Mouse (Mus musculus): ENCODE data around the gene Mllt10. TPM values are rescaled to one million over a fixed set of nuclear protein-coding genes. Genes with fewer than 3 reads are reported as not detected.
A peak's percentile ranks its signal among the peaks of the same experiment; 100 is the strongest.

Gene Mllt10
- 26.2 and 27.9 TPM in 2 replicates for polyA plus RNA-seq (2015; fragmentation: Nextera tagmentation; extraction: Ambion mirVana)

DNA sequence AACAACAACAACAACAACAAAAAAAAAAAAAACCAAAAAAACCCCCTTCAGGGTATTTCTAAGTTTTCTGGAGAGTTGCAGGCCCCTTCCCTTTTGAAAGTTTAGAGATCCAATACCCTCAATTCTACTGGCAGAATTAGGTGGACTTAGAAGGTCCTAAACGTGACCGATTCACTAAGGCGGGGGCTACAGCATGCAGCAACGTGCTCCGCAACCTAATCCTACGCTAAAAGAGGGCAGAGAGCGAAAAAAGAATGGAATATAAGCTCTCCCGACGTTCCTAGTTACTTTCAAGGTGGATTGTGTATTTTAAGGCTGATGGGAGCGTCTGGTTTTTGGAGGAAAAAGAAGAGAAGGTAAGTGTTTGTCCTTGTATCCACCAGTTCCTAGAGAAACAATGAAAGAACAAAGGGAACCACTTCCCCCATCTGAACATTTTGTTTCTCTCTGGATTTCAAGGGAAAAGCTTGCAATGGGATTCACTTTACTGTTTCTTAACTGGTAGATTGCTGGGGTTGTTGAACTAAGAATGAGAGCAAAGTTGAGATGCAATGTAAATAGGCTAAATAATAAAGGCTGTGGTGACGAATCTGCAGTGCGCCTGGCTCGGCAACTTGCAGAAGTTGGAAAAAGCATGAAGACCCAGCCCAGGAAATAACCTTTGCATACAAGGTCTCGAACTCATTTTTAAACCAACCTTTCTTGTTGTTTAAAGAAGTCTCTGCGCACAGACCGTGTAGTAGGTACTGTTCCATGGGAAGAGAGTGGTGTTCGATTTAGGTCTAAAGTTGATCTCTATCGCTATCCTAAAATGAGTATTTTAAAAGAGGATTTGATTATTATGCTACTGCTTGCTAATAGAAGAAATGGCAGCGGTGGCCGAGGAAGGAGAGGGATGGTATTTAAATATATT, at the start of gene Mllt10:
Mllt10 (plus strand) TSS at position 222 of the 913 bp plus-strand sequence.
- Histone ChIP-seq H3K4me2 (peak within 1 kb of the TSS; percentile 91), H3K4me3 (replicated peaks) (peak within 1 kb of the TSS; percentile 80), H3K9ac (peak within 1 kb of the TSS; percentile 87), H3K27ac (replicated peaks) (peak within 1 kb of the TSS; percentile 98), H3K27me3 (peaks cover 38% of the 10 kb centered on the region), H3K4me1 (replicated peaks) (peaks cover 26% of the 10 kb centered on the region), H3K36me3 (replicated peaks) (no peaks in the 10 kb centered on the region), H3K9me3 (replicated peaks) (no peaks in the 10 kb centered on the region)
- WGBS (ENCODE audit: insufficient replicate concordance): 4% methylated on average over 20 of the region's 20 CpGs
- no peak for ATAC-seq (ENCODE audit: insufficient read depth)

DNA sequence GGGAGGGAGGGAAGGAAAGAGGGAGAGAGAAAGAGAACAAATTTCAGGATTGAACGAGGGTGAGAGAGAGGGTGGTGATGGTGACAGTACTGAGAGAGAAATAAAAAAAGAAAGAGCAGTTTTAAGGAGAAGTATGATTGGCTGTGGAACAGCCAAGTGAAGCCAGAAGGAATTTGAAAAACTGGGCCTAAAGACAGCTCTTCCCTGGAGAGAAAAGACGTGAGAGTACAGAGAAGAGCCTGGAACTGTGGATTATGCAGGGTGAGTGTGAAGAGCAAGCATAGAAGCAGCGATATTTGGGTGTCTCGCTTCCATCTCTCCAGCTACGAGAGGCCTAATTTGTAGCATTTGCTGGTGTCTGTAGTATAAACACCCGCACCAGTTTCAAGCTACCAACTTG, 43.8 kb upstream of the Mllt10 start:
- WGBS (ENCODE audit: insufficient replicate concordance): 67% methylated on average over 6 of the region's 6 CpGs
- no peaks in the 10 kb centered on the region for H3K36me3 ChIP-seq (replicated peaks)
- H3K9ac ChIP-seq: no peak overlapping the region
- H3K27me3 ChIP-seq: no peaks in the 10 kb centered on the region
- H3K4me1 ChIP-seq (replicated peaks): no peaks in the 10 kb centered on the region
- H3K27ac ChIP-seq (replicated peaks): no peak overlapping the region
- no peak for ATAC-seq (ENCODE audit: insufficient read depth)
- H3K4me2 ChIP-seq: no peak overlapping the region
- H3K9me3 ChIP-seq (replicated peaks): no peaks in the 10 kb centered on the region
- no peak overlapping the region for H3K4me3 ChIP-seq (replicated peaks)

DNA sequence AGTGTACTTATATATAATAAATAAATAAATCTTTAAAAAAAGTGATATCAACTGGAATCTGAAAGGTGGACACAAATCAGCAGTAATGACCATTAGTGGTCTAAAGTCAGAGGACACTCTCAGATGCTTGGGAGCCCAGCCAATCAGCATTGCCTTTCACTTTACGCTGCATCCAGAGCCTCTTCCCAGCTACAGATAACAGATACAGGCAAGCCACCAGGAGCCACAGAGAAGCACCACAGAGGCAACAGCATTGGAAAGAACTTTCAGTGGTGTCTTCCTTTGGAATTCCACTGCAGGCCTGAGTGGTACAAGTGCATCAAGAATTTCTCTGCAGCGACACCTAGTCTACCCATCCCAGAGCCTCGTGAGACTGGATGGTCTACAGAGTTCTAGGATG, 42.2 kb upstream of the Mllt10 start:
- H3K4me1 ChIP-seq (replicated peaks): no peaks in the 10 kb centered on the region
- no peaks in the 10 kb centered on the region for H3K9me3 ChIP-seq (replicated peaks)
- no peaks in the 10 kb centered on the region for H3K27me3 ChIP-seq
- H3K9ac ChIP-seq: no peak overlapping the region
- no peak overlapping the region for H3K4me3 ChIP-seq (replicated peaks)
- no peak for ATAC-seq (ENCODE audit: insufficient read depth)
- no peaks in the 10 kb centered on the region for H3K36me3 ChIP-seq (replicated peaks)
- H3K4me2 ChIP-seq: no peak overlapping the region
- WGBS (ENCODE audit: insufficient replicate concordance): 74% methylated on average over 3 of the region's 3 CpGs
- H3K27ac ChIP-seq (replicated peaks): no peak overlapping the region

DNA sequence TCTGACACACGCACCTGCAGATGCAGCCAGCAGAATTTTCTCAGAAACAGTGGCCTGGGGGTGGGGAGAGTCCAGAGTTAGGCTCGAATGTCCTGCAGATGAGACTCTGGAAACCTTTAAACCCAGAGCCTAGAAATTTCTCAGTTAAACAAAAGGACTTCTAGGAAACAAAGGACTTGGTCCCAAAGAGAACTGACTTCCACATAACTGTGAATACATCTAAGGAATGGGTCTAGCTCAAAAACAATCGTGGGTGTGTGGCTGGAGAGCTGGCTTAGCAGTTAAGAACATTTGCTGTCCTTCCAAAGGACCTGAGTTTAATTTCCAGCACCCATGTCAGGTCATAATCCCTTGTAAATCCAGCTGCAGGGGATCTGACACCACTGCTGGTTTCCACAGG, 39.5 kb upstream of the Mllt10 start:
- no peak overlapping the region for H3K4me2 ChIP-seq
- no peaks in the 10 kb centered on the region for H3K9me3 ChIP-seq (replicated peaks)
- H3K4me3 ChIP-seq (replicated peaks): no peak overlapping the region
- no peaks in the 10 kb centered on the region for H3K4me1 ChIP-seq (replicated peaks)
- 48% methylated on average over 3 of the region's 3 CpGs for WGBS (ENCODE audit: insufficient replicate concordance)
- no peaks in the 10 kb centered on the region for H3K27me3 ChIP-seq
- no peaks in the 10 kb centered on the region for H3K36me3 ChIP-seq (replicated peaks)
- no peak overlapping the region for H3K27ac ChIP-seq (replicated peaks)
- no peak overlapping the region for H3K9ac ChIP-seq
- no peak for ATAC-seq (ENCODE audit: insufficient read depth)

DNA sequence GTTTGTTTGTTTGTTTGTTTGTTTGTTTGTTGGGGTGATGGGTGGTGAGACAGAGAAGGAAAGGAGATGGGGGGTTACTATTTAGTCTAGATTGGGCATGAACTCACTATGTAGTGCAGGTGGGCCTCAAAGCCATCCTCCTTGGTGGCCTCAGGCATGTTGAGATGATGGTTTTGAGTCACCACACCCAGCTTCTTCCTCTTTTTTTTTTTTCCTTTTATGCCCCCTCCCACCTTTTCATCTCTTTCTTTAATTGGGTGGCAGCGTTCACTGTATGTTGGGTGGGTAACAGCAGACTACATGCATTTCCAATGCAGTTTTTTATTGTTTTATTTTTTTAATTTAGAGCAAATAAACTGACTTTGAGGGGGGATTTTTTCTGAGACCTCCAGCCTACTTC, 38.4 kb upstream of the Mllt10 start:
- H3K9me3 ChIP-seq (replicated peaks): no peaks in the 10 kb centered on the region
- H3K4me1 ChIP-seq (replicated peaks): no peaks in the 10 kb centered on the region
- no peak overlapping the region for H3K27ac ChIP-seq (replicated peaks)
- H3K4me3 ChIP-seq (replicated peaks): no peak overlapping the region
- no peak overlapping the region for H3K9ac ChIP-seq
- WGBS (ENCODE audit: insufficient replicate concordance): 69% methylated on average over 1 of the region's 1 CpGs
- no peak overlapping the region for H3K4me2 ChIP-seq
- ATAC-seq (ENCODE audit: insufficient read depth): no peak
- H3K27me3 ChIP-seq: no peaks in the 10 kb centered on the region
- no peaks in the 10 kb centered on the region for H3K36me3 ChIP-seq (replicated peaks)

DNA sequence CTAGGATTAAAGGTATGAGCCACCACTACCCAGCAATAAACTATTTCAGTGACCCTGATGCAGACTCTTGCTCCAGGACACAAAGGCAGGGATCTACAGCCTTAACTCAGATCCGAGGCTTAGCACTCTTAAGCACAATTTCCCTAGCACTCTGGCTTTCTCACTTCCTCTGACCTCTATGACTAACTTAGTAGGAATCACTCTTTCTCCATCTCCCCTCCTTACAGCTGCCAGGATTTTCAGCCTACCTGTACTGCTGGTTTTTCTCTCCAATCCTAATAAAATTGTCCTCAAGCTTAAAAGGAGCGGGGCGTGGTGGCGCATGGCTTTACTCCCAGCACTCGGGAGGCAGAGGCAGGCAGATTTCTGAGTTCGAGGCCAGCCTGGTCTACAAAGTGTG, 37.7 kb upstream of the Mllt10 start:
- Histone ChIP-seq H3K4me2 (no peak overlapping the region), H3K4me1 (replicated peaks) (no peaks in the 10 kb centered on the region), H3K27ac (replicated peaks) (no peak overlapping the region), H3K9ac (no peak overlapping the region), H3K27me3 (no peaks in the 10 kb centered on the region), H3K36me3 (replicated peaks) (no peaks in the 10 kb centered on the region), H3K9me3 (replicated peaks) (no peaks in the 10 kb centered on the region), H3K4me3 (replicated peaks) (no peak overlapping the region)
- 75% methylated on average over 6 of the region's 6 CpGs for WGBS (ENCODE audit: insufficient replicate concordance)
- ATAC-seq (ENCODE audit: insufficient read depth): no peak

DNA sequence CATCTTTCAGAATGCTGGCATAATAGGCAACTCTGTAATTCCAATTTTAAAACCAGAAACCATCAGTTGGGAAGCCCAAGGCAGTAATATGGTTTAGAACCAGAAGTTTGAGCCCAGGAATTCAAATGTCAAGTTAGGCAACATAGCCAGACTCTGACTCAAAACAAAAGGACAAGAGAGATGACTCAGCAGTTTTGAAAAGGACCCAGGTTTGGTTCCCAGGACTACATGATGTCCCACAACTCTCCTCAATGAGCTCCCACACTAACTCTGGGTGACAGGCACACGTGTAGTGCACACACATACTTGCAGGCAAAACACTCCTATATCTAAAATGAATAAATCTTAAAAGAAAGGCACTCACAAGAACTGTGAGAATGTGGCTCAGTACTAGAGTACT, 35.9 kb upstream of the Mllt10 start:
- Histone ChIP-seq H3K4me1 (replicated peaks) (no peaks in the 10 kb centered on the region), H3K9ac (no peak overlapping the region), H3K27ac (replicated peaks) (no peak overlapping the region), H3K9me3 (replicated peaks) (no peaks in the 10 kb centered on the region), H3K4me2 (no peak overlapping the region), H3K4me3 (replicated peaks) (no peak overlapping the region), H3K36me3 (replicated peaks) (no peaks in the 10 kb centered on the region), H3K27me3 (peaks cover 3% of the 10 kb centered on the region)
- 61% methylated on average over 1 of the region's 1 CpGs for WGBS (ENCODE audit: insufficient replicate concordance)
- no peak for ATAC-seq (ENCODE audit: insufficient read depth)

DNA sequence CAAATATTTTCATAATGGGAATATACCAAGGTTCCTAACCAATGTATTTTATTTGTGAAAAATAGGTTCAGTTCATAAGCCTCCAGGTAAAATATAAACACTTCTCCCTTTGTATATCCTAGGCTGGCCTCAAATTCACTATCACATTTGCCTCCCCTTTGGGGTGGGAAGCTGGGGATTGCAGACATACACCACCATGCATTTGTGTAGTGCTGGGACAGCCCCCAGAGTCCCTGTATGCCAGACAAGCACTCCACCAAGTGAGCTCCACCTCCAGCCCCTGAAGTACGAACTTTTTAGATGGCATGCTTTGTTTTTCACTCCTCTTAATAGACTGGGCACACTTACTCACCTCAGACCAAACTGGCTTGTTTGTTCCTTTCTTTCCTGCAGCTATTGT, 32.2 kb upstream of the Mllt10 start:
- no peak overlapping the region for H3K27ac ChIP-seq (replicated peaks)
- H3K36me3 ChIP-seq (replicated peaks): no peaks in the 10 kb centered on the region
- peaks cover 24% of the 10 kb centered on the region for H3K4me1 ChIP-seq (replicated peaks)
- no peaks in the 10 kb centered on the region for H3K9me3 ChIP-seq (replicated peaks)
- no peak overlapping the region for H3K9ac ChIP-seq
- peaks cover 35% of the 10 kb centered on the region for H3K27me3 ChIP-seq
- ATAC-seq (ENCODE audit: insufficient read depth): no peak
- no peak overlapping the region for H3K4me2 ChIP-seq
- H3K4me3 ChIP-seq (replicated peaks): no peak overlapping the region
- 51% methylated on average over 1 of the region's 1 CpGs for WGBS (ENCODE audit: insufficient replicate concordance)

DNA sequence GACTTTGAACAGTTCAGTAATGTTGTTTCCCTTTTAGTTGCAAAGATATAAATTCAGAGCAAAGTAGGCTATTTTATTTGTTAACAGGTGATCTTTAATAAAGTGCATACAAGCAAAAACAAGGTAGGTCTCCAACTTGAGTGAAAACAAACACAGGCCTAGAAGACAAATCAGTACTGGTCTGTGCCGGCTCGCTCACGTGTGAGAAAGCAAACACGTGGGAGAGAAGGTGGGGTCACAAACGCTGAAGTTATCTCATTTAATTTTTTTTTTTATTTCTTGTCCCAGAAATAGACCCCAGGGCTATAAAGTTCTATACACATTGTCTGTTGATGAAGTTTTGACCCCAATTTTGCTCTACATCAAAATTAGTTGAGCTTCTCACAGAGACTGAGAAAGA, 29.9 kb upstream of the Mllt10 start:
- 45% methylated on average over 5 of the region's 5 CpGs for WGBS (ENCODE audit: insufficient replicate concordance)
- H3K27me3 ChIP-seq: peaks cover 56% of the 10 kb centered on the region
- no peak overlapping the region for H3K4me3 ChIP-seq (replicated peaks)
- no peak for ATAC-seq (ENCODE audit: insufficient read depth)
- H3K4me1 ChIP-seq (replicated peaks): peaks cover 35% of the 10 kb centered on the region
- no peak overlapping the region for H3K27ac ChIP-seq (replicated peaks)
- peak overlapping the region; percentile 87; the same call in 1 of the 2 replicates for H3K4me2 ChIP-seq
- H3K36me3 ChIP-seq (replicated peaks): no peaks in the 10 kb centered on the region
- no peak overlapping the region for H3K9ac ChIP-seq
- H3K9me3 ChIP-seq (replicated peaks): no peaks in the 10 kb centered on the region

DNA sequence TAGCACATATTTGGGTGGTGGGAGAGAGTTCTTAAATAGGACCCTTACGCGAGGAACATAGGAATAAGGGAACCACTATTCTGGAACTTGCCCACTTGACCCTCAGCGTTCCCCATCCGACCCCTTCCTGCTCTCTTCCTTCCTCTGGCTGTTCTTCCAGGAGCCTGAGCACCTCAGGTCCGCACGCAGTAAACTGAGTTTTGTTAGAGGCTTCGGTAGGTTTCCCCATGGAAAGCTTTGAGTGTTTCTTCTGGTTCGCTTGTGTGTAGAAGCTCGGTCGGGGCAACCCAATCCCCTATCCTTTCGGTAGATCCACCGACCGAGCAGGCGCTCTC, 29.3 kb upstream of the Mllt10 start:
- H3K4me1 ChIP-seq (replicated peaks): peaks cover 35% of the 10 kb centered on the region
- no peaks in the 10 kb centered on the region for H3K36me3 ChIP-seq (replicated peaks)
- 2% methylated on average over 14 of the region's 14 CpGs for WGBS (ENCODE audit: insufficient replicate concordance)
- peak overlapping the region; percentile 87 for H3K4me2 ChIP-seq
- peaks cover 63% of the 10 kb centered on the region for H3K27me3 ChIP-seq
- H3K27ac ChIP-seq (replicated peaks): no peak overlapping the region
- H3K9ac ChIP-seq: peak overlapping the region; percentile 43; the same call in 1 of the 2 replicates
- H3K4me3 ChIP-seq (replicated peaks): peak overlapping the region; percentile 63
- no peak for ATAC-seq (ENCODE audit: insufficient read depth)
- H3K9me3 ChIP-seq (replicated peaks): no peaks in the 10 kb centered on the region

DNA sequence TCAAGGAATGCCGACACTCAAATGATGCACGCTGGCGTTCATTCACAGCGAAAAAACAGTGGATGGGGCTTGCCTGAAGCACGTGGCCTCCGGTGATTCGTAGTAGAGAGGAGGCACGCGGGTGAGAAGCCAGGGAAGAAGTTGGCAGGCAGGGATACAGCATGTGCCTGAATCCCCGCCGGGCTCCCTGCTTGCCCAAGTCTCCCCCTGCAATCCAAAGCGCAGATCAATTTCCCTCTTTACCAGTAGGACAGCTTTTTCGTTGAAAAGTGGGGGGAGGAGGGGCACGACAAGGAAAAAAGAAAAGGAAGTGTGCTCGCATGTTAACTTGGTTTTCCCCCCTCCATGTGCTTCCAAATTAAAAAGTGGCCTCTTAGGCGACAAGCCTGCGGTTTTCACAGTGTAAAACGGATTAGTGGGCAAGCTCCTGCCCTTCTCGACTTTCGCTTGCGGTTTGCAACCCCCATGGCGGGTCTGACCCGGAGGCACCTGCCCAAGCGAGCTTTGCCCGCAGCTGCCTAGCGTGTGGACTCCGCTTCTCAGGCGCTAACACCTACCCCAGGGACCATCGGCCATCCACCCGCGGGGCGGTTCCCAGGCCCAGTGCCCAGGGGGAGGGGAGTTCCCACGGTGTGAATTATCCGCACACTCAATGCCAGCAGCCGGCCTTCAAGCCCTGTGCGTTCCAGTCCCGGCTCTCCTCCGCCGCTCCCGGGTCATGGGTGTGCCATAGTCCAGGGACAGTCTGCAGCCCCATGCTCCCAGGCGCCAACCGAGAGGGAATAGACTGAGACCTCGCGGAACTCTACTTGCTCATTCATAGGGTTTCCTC, 28.7 kb upstream of the Mllt10 start:
- peaks cover 35% of the 10 kb centered on the region for H3K4me1 ChIP-seq (replicated peaks)
- no peaks in the 10 kb centered on the region for H3K9me3 ChIP-seq (replicated peaks)
- H3K9ac ChIP-seq: peak overlapping the region; percentile 43; the same call in 1 of the 2 replicates
- peak overlapping the region; percentile 87 for H3K4me2 ChIP-seq
- H3K27me3 ChIP-seq: peaks cover 68% of the 10 kb centered on the region
- H3K36me3 ChIP-seq (replicated peaks): no peaks in the 10 kb centered on the region
- H3K27ac ChIP-seq (replicated peaks): 0 out of 2 replicates have a peak overlapping the region, but pooled peaks have one; percentile 33
- no peak for ATAC-seq (ENCODE audit: insufficient read depth)
- peak overlapping the region; percentile 63 for H3K4me3 ChIP-seq (replicated peaks)
- under 1% methylated on average over 44 of the region's 44 CpGs for WGBS (ENCODE audit: insufficient replicate concordance)
